Mouse (Mus musculus): ENCODE results near the gene Gm49776. TPM values are rescaled to one million over a fixed set of nuclear protein-coding genes. Genes with fewer than 3 reads are reported as not detected.
A peak's percentile ranks its signal among the peaks of the same experiment; 100 is the strongest.

The Gm49776 gene
- total RNA-seq, 2 experiments from 2014 or later = not detected

GRCm38 (mm10) chr16:18235389-18236065 lies 22.6 kb downstream of the Gm49776 start:
- ATAC-seq (replicated peaks; ENCODE audit: poor library complexity, severe bottlenecking) = peak; percentile 36

- ATAC-seq (replicated peaks; ENCODE audit: poor library complexity, severe bottlenecking) = peak; percentile 50
Measured at GRCm38 (mm10) chr16:18234671-18235388, 23.3 kb downstream of the Gm49776 start, which contains the start of gene Zdhhc8. Gene Zdhhc8, minus strand, starts transcription at chr16:18235136.

- ATAC-seq (replicated peaks; ENCODE audit: poor library complexity, severe bottlenecking) = 0 out of 2 replicates have a peak, but pooled peaks have one; percentile 3
Measured at GRCm38 (mm10) chr16:18233919-18234670, 24.0 kb downstream of the Gm49776 start.

- ATAC-seq (replicated peaks; ENCODE audit: poor library complexity, severe bottlenecking) = 0 out of 2 replicates have a peak, but pooled peaks have one; percentile 12
Measured at GRCm38 (mm10) chr16:18233451-18233850, 24.7 kb downstream of the Gm49776 start.

- no peak for ATAC-seq (replicated peaks; ENCODE audit: poor library complexity, severe bottlenecking)
Measured at GRCm38 (mm10) chr16:18231451-18231850, 26.7 kb downstream of the Gm49776 start.

GRCm38 (mm10) chr16:18231047-18231446 lies 27.1 kb downstream of the Gm49776 start:
- ATAC-seq (replicated peaks; ENCODE audit: poor library complexity, severe bottlenecking) = no peak

GRCm38 (mm10) chr16:18230617-18231016 lies 27.5 kb downstream of the Gm49776 start:
- ATAC-seq (replicated peaks; ENCODE audit: poor library complexity, severe bottlenecking) = no peak

GRCm38 (mm10) chr16:18229622-18230021 lies 28.5 kb downstream of the Gm49776 start:
- ATAC-seq (replicated peaks; ENCODE audit: poor library complexity, severe bottlenecking) = no peak

- ATAC-seq (replicated peaks; ENCODE audit: poor library complexity, severe bottlenecking) = no peak
Measured at GRCm38 (mm10) chr16:18228856-18229255, 29.3 kb downstream of the Gm49776 start.

- no peak for ATAC-seq (replicated peaks; ENCODE audit: poor library complexity, severe bottlenecking)
Measured at GRCm38 (mm10) chr16:18227897-18228422, 30.2 kb downstream of the Gm49776 start.

- ATAC-seq (replicated peaks; ENCODE audit: poor library complexity, severe bottlenecking) = no peak
Measured at GRCm38 (mm10) chr16:18227187-18227586, 30.9 kb downstream of the Gm49776 start.

- no peak for ATAC-seq (replicated peaks; ENCODE audit: poor library complexity, severe bottlenecking)
Measured at GRCm38 (mm10) chr16:18222188-18222587, 35.9 kb downstream of the Gm49776 start.

- no peak for ATAC-seq (replicated peaks; ENCODE audit: poor library complexity, severe bottlenecking)
Measured at GRCm38 (mm10) chr16:18221543-18221898, 36.6 kb downstream of the Gm49776 start.

GRCm38 (mm10) chr16:18220856-18221542 lies 37.1 kb downstream of the Gm49776 start:
- ATAC-seq (replicated peaks; ENCODE audit: poor library complexity, severe bottlenecking) = no peak

- peak; percentile 47 for ATAC-seq (replicated peaks; ENCODE audit: poor library complexity, severe bottlenecking)
Measured at GRCm38 (mm10) chr16:18220001-18220400, 38.1 kb downstream of the Gm49776 start.

- no peak for ATAC-seq (replicated peaks; ENCODE audit: poor library complexity, severe bottlenecking)
Measured at GRCm38 (mm10) chr16:18218580-18218996, 39.5 kb downstream of the Gm49776 start.

GRCm38 (mm10) chr16:18217579-18217978 lies 40.5 kb downstream of the Gm49776 start, which contains the start of gene Ccdc188:
Gene Ccdc188, plus strand, starts transcription at chr16:18217879.
- ATAC-seq (replicated peaks; ENCODE audit: poor library complexity, severe bottlenecking) = no peak

GRCm38 (mm10) chr16:18214858-18215257 lies 43.3 kb downstream of the Gm49776 start:
- ATAC-seq (replicated peaks; ENCODE audit: poor library complexity, severe bottlenecking) = no peak

GRCm38 (mm10) chr16:18213689-18214088 lies 44.4 kb downstream of the Gm49776 start:
- ATAC-seq (replicated peaks; ENCODE audit: poor library complexity, severe bottlenecking) = no peak

All from granulocyte monocyte progenitor cell, adult 5-6 weeks (primary cell).